Mouse (Mus musculus) small intestine, adult 2 months (tissue): ENCODE measurements at regions not wholly inside any gene's neighbourhood (a gene's known extent, or its start where the extent isn't known, plus 50 kb on each side); places are given as distances from the start of the nearest gene placed in this dataset.

Experiments
- H3K27ac ChIP-seq: fragments of 200-500 bp; 2 replicates; pipeline ENCODE4 v1.5.1; 2012; ENCODE audit warnings: low read depth, low read length, control low read depth, inconsistent platforms; ENCODE audit not compliant: insufficient read depth
- H3K27me3 ChIP-seq: fragments of 200-500 bp; 2 replicates; pipeline ENCODE4 v1.6.1; 2012; ENCODE audit warnings: mild to moderate bottlenecking, moderate library complexity, low read length, inconsistent platforms; ENCODE audit not compliant: control insufficient read depth, insufficient read depth
- H3K36me3 ChIP-seq: fragments of 200-500 bp; 2 replicates; pipeline ENCODE4 v1.6.1; 2012; ENCODE audit warnings: mild to moderate bottlenecking, low read length, control low read depth, inconsistent platforms; ENCODE audit not compliant: control insufficient read depth, insufficient read depth
- H3K4me1 ChIP-seq: fragments of 200-500 bp; 2 replicates; pipeline ENCODE4 v1.6.1; 2012; ENCODE audit warnings: low read length, inconsistent platforms, mixed read lengths; ENCODE audit not compliant: control insufficient read depth, insufficient read depth, insufficient read length
- H3K4me3 ChIP-seq: fragments of 200-500 bp; 2 replicates; pipeline ENCODE4 v1.5.1; 2012; ENCODE audit warnings: low read depth, mild to moderate bottlenecking, control low read depth, inconsistent platforms, low read length, moderate library complexity
- CTCF ChIP-seq: fragments of 200-500 bp; IDR thresholded peaks from 2 replicates; pipeline ENCODE4 v1.5.1; 2012; ENCODE audit warnings: low read depth, mild to moderate bottlenecking, control low read depth, inconsistent platforms, low read length, moderate library complexity, mixed read lengths; ENCODE audit not compliant: insufficient replicate concordance, insufficient read length; ENCODE audit errors: extremely low read depth
- POLR2A ChIP-seq: fragments of 200-500 bp; IDR thresholded peaks from 2 replicates; pipeline ENCODE4 v1.6.1; 2012; ENCODE audit warnings: low read depth, mild to moderate bottlenecking, control low read depth, inconsistent platforms, low read length, moderate library complexity
- WGBS: fragments of 180-500 bp; shearing (Covaris S2); methylation state at CpG from one replicate; pipeline ENCODE4 v1.1.7; 2018; 5-methylcytosine and 5-hydroxymethylcytosine counted together

GRCm38 (mm10) chrX:42332906-42333305 is 156.6 kb upstream of the Tex13c2 start:
- WGBS, result 79% methylated on average over 7 of the region's 7 CpGs
- Histone ChIP-seq H3K36me3 (no peaks in the 10 kb centered on the region), H3K27me3 (no peaks in the 10 kb centered on the region), H3K4me3 (no peak overlapping the region), H3K27ac (no peak overlapping the region), H3K4me1 (no peaks in the 10 kb centered on the region)
- no peak for TF ChIP-seq POLR2A

GRCm38 (mm10) chrX:42333631-42334030 is 155.9 kb upstream of the Tex13c2 start:
- TF ChIP-seq CTCF, result no peak
- TF ChIP-seq POLR2A, result no peak
- no peaks in the 10 kb centered on the region for H3K36me3 ChIP-seq
- H3K27ac ChIP-seq, result no peak overlapping the region
- no peaks in the 10 kb centered on the region for H3K27me3 ChIP-seq
- H3K4me1 ChIP-seq, result no peaks in the 10 kb centered on the region
- H3K4me3 ChIP-seq, result no peak overlapping the region
- WGBS, result 60% methylated on average over 4 of the region's 4 CpGs

- Histone ChIP-seq H3K4me3 (no peak overlapping the region), H3K27me3 (no peaks in the 10 kb centered on the region), H3K4me1 (no peaks in the 10 kb centered on the region), H3K27ac (no peak overlapping the region), H3K36me3 (no peaks in the 10 kb centered on the region)
- WGBS, result 87% methylated on average over 2 of the region's 2 CpGs
- TF ChIP-seq CTCF, result no peak
- TF ChIP-seq POLR2A, result no peak
These were observed 154.7 kb upstream of the Tex13c2 start for GRCm38 (mm10) chrX:42334794-42335193.

GRCm38 (mm10) chrX:42336772-42337171 is 152.7 kb upstream of the Tex13c2 start:
- no peak overlapping the region for H3K27ac ChIP-seq
- no peaks in the 10 kb centered on the region for H3K27me3 ChIP-seq
- TF ChIP-seq CTCF (no peak), POLR2A (no peak)
- H3K4me3 ChIP-seq, result no peak overlapping the region
- no peaks in the 10 kb centered on the region for H3K4me1 ChIP-seq
- 81% methylated on average over 3 of the region's 3 CpGs for WGBS
- no peaks in the 10 kb centered on the region for H3K36me3 ChIP-seq

- H3K36me3 ChIP-seq, result no peaks in the 10 kb centered on the region
- no peaks in the 10 kb centered on the region for H3K4me1 ChIP-seq
- no peak overlapping the region for H3K27ac ChIP-seq
- 60% methylated on average over 7 of the region's 7 CpGs for WGBS
- TF ChIP-seq POLR2A (no peak), CTCF (no peak)
- no peak overlapping the region for H3K4me3 ChIP-seq
- no peaks in the 10 kb centered on the region for H3K27me3 ChIP-seq
These were observed 147.1 kb upstream of the Tex13c2 start for GRCm38 (mm10) chrX:42342362-42342761.

- Histone ChIP-seq H3K4me3 (no peak overlapping the region), H3K4me1 (no peaks in the 10 kb centered on the region), H3K27ac (no peak overlapping the region), H3K27me3 (no peaks in the 10 kb centered on the region), H3K36me3 (no peaks in the 10 kb centered on the region)
- TF ChIP-seq CTCF (no peak), POLR2A (no peak)
- 34% methylated on average over 16 of the region's 16 CpGs for WGBS
These were observed 146.3 kb upstream of the Tex13c2 start for GRCm38 (mm10) chrX:42342951-42343879.

- no peak for TF ChIP-seq POLR2A
- TF ChIP-seq CTCF, result no peak
- no peaks in the 10 kb centered on the region for H3K4me1 ChIP-seq
- 87% methylated on average over 5 of the region's 5 CpGs for WGBS
- H3K27me3 ChIP-seq, result no peaks in the 10 kb centered on the region
- H3K27ac ChIP-seq, result no peak overlapping the region
- H3K36me3 ChIP-seq, result no peaks in the 10 kb centered on the region
- no peak overlapping the region for H3K4me3 ChIP-seq
These were observed 136.8 kb upstream of the Tex13c2 start for GRCm38 (mm10) chrX:42352610-42353254.
